Mouse (Mus musculus): Measurements from ENCODE around the gene Adgrf3. TPM values are rescaled to one million over a fixed set of nuclear protein-coding genes. Genes with fewer than 3 reads are reported as not detected.
A peak's percentile ranks its signal among the peaks of the same experiment; 100 is the strongest.

The Adgrf3 gene
- total RNA-seq, 2 experiments from 2014 or later, result 0.34 TPM; not detected in 1

GRCm38 (mm10) chr5:30203216-30203885 lies 2.2 kb downstream of the Adgrf3 start:
- no peak for DNase-seq (ENCODE audit: low spot score in 2 of 2)

- no peak for DNase-seq (ENCODE audit: low spot score in 2 of 2)
Measured at GRCm38 (mm10) chr5:30202221-30202620, 3.3 kb downstream of the Adgrf3 start.

DNA sequence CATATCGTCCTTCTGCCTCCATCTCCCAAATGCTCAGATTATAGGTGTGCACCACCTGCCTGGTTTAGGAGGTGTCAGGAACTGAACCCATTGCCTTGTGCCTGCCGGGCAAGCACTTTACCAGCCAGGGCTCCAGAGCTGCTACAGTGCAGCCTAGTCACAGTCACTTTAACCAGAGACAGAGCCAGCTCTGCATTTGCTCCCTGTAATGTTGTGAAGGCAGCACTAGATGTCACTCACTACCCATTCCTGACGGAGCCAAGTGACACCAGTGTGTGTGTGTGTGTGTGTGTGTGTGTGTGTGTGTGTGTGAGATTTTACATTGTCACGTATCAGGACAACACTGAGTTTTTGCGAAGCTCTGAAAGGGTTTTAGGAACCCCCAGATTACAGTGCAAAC lies 4.0 kb downstream of the Adgrf3 start:
- no peak for DNase-seq (ENCODE audit: low spot score in 2 of 2)

GRCm38 (mm10) chr5:30198257-30198656 lies 7.3 kb downstream of the Adgrf3 start:
- no peak for DNase-seq (ENCODE audit: low spot score in 2 of 2)

DNA sequence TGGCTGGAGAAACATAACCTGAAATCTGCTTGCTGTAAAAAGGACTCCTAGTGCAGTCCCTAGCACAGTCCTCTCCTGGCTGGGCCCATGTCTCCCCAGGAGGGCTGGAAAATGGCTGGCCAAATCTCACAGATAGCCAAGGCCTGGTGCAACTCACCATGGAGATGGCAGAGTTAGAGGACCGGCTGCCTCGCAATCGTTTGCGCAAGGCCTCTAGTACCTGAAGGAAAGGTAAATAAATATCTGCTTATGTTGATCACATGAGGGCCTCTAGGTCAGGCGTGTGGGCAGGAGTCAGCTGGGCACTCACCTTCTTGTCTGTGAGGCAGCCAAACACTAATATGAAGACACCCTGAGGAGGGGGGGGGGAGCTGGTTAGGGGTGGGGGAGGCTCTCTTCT lies 10.2 kb downstream of the Adgrf3 start:
- DNase-seq (ENCODE audit: low spot score in 2 of 2), result no peak

GRCm38 (mm10) chr5:30192452-30192851 lies 13.1 kb downstream of the Adgrf3 start:
- DNase-seq (ENCODE audit: low spot score in 2 of 2), result no peak

DNA sequence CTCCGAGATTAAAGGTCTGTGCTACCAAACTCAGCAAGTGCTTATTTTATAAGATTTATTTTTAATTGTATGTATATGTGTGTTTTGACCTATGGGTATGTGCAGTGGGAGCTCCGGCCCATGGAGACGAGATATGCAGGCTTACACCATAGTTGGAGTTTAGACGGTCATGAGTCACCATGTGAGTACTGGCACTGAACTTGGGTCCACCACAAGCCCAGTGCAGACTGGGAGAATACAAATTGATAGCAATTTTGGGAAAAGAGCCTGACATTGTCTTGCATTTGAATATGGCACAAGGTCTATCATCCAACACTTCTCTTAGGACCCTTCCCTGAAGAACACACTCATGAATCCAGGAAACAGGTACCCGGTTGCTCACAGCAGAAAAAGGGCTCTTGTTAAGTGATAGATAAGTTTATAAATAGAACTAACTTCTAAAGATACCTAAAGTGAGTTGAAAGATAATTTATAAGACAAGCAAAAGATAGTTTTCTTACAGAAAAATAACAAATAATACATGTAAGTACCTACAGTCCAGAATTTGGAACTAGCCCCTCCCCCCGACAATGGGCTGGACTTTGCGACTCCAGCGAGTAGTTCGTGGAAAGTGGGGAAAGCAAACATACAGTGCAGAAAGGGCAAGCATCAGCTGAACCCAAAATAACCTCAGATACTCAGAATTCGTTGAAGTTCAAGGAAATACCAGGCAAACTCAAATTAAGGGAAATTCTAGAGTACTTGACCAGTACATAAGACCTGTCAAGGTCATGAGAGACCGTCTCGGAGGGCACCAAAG lies 17.6 kb downstream of the Adgrf3 start:
- no peak for DNase-seq (ENCODE audit: low spot score in 2 of 2)

DNA sequence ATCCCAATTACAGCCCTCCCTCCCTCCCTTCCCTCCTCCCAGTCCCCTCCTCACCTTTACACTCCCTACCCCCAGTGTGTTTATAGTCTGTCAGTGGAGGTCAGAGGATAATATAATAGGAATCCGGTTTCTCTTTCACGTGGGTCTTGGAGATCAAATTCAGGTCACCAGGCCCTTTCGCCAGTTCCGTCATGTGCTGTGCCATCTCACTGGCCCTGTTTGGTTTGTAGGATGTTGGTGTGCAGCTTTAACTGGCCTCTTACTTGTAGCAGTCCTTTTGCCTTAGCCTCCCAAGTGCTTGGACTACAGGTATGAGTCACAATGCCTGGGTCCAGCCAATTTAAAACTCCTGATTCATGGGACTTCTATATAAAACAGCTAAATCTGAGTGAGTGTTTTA lies 29.7 kb downstream of the Adgrf3 start:
- DNase-seq (ENCODE audit: low spot score in 2 of 2), result no peak

GRCm38 (mm10) chr5:30172931-30173692 lies 32.4 kb downstream of the Adgrf3 start:
- DNase-seq (ENCODE audit: low spot score in 2 of 2), result no peak

- DNase-seq (ENCODE audit: low spot score in 2 of 2), result no peak
Measured at GRCm38 (mm10) chr5:30172115-30172514, 33.4 kb downstream of the Adgrf3 start.

GRCm38 (mm10) chr5:30170303-30170940 lies 35.1 kb downstream of the Adgrf3 start:
- DNase-seq (ENCODE audit: low spot score in 2 of 2), result no peak

DNA sequence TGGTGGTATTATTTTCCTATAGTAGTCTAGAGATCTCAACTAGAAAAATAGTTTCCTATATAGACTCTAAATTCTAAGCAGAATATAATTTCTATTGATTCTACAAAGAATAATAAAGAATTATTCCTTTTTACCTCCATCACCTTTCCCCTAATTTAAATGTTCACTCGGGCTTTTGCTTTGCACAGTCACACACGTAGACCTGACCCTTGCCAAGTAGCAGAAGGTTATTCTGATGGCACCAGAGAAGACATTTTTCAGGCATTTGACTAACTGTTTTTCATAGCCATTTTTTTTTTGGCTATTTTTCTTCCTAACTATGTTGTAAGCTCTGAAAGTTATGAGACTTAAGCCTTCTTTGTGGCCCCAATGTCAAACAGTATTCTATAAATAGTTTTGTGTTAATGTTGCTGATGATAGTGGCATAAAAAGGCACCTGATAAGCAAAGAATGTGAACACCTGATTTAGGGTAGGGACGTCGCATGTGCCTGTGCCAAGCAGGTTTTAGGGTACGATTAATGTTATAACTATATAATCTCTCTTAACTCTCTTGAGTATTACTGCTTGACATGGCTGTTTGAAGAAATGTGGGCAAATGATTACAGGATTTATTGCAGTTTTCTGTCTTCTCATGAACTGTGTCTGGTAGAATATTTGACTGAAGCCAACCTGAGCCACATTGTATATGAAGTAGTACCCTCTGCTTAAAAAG lies 40.1 kb downstream of the Adgrf3 start:
- DNase-seq (ENCODE audit: low spot score in 2 of 2), result no peak

GRCm38 (mm10) chr5:30162339-30162738 lies 43.2 kb downstream of the Adgrf3 start:
- DNase-seq (ENCODE audit: low spot score in 2 of 2), result no peak

GRCm38 (mm10) chr5:30161836-30162235 lies 43.7 kb downstream of the Adgrf3 start:
- no peak for DNase-seq (ENCODE audit: low spot score in 2 of 2)

DNA sequence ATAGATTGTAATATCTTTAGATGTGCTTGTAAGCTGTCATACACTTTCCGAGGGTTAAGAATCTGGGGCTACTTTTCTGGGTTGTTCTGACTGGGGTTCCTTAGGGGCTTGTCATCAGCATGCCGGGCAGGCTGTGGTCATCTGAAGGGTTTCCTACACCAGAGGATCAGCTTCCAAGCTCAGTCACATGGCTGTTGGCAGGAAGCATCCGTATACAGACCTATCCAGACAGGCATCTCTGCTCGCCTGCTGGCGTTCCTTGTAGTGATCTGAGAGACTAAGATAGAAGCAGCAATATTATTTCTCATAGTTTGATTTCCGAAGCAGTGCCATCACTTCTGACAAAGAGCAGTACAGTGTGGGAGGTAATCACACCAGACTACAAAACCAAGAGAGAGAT lies 45.9 kb downstream of the Adgrf3 start:
- DNase-seq (ENCODE audit: low spot score in 2 of 2), result no peak

GRCm38 (mm10) chr5:30155821-30156629 lies 49.5 kb downstream of the Adgrf3 start:
- no peak for DNase-seq (ENCODE audit: low spot score in 2 of 2)

DNA sequence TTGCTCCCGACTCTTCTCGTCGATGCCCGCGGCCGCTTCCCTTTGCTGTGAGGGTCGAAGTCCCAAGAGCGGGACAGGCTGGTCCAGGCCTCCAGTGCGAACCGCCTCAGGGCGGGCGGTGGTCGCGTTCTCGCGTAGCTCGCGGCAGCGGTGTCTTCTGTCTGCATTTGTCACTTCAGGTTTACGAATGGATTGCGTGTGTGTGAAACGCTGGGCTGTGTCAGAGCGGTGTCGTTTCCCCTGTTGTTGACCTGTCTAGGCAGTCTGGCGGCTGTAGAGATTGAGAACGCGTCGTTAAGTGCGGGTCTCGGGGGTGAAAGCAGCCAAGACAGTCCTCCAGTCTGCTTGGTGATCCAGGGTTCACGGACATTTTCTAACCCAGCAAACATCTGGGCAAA lies 50.1 kb downstream of the Adgrf3 start:
- DNase-seq (ENCODE audit: low spot score in 2 of 2), result no peak

DNA sequence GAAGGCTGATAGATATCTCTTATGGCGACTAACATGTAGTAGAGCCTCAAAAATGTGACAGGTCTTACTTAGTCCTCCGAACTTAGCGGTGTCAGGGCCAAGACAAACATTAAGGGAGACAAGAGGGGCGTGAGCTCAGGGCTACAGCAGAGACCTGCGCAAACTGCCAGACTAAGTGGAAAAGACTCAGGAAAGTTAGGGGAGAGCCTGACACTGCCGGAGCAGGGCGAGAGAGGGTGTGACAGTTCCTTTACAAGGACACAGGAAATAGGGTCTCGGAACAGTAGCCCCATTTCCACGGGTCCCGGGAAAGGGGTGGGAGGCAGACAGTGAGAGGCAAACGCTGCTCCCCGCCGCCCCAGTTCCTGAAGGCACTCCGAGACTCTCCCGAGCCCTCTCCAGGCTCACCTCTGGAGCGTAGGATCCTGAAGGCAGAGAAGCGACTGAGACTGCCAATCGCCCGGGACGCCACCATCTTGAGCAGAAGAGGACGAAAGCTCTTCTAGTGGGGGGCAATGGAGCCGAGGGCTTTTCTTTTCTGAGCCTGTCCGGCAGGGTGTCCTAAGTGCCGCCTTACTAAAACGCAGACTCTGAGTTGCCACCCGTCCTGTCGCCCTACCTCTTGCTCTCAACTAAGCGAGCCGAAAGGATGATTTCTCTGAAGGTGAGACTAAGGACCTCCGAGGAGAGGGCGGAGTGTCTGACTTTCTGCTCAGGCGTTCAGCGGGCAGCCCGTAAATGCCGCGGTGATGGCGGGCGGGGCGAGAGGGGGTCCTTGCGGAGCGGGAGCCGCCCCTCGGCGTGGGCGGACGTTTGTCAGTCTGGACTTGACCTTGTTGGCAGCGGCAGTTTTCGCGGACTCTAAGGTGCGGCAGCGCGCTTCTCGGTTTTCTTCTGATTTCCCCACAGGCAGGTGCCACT lies 50.8 kb downstream of the Adgrf3 start, which contains the start of the genes Hadha and Hadhb:
Hadha (minus strand) TSS at position 689 of the 921 bp plus-strand sequence.
Hadhb (plus strand) TSS at position 775 of the 921 bp plus-strand sequence.
- peak; percentile 87 to 92 for DNase-seq (ENCODE audit: low spot score in 2 of 2)

GRCm38 (mm10) chr5:30154013-30154412 lies 51.5 kb downstream of the Adgrf3 start:
- no peak for DNase-seq (ENCODE audit: low spot score in 2 of 2)
